Mouse (Mus musculus) cerebellum, postnatal 36 days (tissue): ENCODE data around the gene Cyp3a11.
"Not testable (repeated sequence)": the region's sequence is repeated elsewhere in the genome, so short reads cannot be mapped to it uniquely, and the experiment has no call there.

ENCODE experiments used
- DNase-seq, 2 experiments: peaks; one replicate each; pipeline ENCODE4 v3.0.0; 2021 to 2022; ENCODE audit warnings: mixed read lengths in 2 of 2

Gene Cyp3a11

DNA sequence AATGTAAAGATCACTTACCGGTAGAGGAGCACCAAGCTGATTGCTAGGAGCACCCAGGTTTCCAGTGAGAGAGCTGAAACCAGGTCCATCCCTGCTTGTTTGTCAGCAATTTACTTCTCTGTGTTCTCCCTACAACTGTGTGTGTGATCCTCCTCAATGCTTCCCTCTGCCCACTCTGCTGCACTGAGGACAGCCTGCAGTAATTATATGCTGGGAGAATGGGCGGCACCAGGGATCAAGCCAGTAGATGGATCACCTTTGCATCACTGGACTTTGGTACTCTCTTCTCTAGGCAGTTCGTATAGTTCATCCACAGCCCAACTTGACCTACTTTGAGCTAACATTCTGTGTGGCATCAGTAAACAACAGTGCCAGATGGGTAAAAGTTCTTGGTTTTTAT is at the start of gene Cyp3a11:
Gene Cyp3a11 (minus strand): TSS at position 277 of the 400 bp plus-strand sequence.
- DNase-seq: no peak

- no peak for DNase-seq
Measured at GRCm38 (mm10) chr5:145912912-145913311, 33.1 kb upstream of the Cyp3a11 start.

DNA sequence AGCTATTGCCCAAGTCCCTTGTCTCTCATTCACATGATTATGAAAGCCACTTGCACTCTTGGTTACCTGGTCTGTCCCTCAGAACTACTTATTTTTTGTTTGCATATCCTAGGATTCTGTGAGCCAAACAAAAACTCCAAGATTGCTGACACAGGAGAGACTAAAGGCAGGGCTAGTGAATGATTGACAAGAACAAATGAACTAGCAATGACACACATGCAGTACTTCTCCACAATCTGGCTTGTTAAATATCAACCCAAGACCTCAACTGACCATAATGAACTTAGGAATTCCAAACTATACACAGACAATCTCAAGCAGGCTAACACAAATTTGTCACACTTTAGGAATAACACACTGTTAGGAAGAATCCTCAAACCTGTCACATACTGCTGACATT is 32.0 kb upstream of the Cyp3a11 start:
- DNase-seq: no peak

DNA sequence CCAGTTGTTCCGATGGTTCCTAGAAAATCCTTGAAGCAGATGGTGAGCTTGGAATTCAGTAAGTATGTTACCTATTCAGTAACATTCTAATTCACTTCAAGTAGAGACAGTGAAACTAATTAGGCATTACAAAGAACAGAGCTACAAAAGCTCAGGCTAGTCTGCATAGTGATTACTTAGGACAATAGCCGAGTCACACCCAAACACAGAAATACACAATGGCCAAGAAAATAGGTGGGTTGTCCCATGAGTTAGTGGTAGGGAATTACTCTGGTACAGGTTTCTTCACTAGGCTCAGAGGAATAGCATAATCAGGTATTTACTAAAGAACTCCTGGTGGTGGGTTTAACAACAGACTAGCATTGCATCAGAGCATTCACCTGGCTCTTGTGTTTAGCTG is 27.2 kb upstream of the Cyp3a11 start:
- not testable (repeated sequence) for DNase-seq

GRCm38 (mm10) chr5:145904535-145904934 is 24.8 kb upstream of the Cyp3a11 start:
- no peak for DNase-seq

DNA sequence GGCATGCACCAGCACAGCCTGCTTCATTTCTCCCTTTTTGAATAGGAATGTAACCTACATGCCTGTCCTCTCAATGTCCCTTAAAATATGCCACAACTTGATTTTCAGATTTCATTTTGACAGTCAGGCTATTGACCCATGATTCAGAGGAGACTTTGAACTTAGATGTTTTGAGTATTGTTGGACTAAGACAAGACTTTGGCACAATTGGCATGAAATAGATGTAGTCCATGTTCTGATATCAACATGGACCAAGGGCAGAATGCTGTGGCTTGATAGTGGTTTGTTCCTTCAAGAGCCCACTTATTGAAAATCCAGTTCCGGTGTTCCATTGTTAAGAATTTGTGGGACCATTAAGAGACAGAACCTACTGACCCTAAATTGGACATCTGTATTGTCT is 23.6 kb upstream of the Cyp3a11 start:
- DNase-seq: no peak

- DNase-seq: no peak
Measured at GRCm38 (mm10) chr5:145900436-145900990, 20.7 kb upstream of the Cyp3a11 start.

DNA sequence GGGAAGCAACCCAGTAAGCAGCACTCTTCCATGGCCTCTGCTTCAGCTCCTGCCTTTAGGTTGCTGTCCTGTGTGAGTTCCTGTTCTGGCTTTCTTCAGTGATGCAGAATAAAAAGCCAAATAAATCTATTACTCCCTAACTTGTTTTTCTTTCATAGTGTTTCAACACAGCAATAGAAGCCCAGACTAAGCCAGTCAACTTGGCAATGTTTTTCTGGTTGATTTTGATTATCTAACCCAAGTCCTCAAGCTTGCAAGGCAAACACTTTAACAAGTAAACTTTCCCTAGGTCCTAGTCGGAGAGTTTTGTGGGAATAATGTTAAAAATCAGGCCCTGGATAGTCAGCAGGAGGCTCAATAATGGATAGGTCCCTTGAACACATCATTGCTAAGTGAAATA is 17.5 kb upstream of the Cyp3a11 start:
- no peak for DNase-seq

- DNase-seq: no peak
Measured at GRCm38 (mm10) chr5:145881207-145881606, 1.4 kb upstream of the Cyp3a11 start.

GRCm38 (mm10) chr5:145867433-145867832 is 12.3 kb downstream of the Cyp3a11 start:
- not testable (repeated sequence) for DNase-seq

- DNase-seq: not testable (repeated sequence)
Measured at GRCm38 (mm10) chr5:145805796-145806195, 74.0 kb downstream of the Cyp3a11 start, which contains the start of gene Cyp3a44. Cyp3a44 (minus strand) TSS chr5:145805874.
